Mouse (Mus musculus): ENCODE results near the gene Cblc. TPM values are rescaled to one million over a fixed set of nuclear protein-coding genes. Genes with fewer than 3 reads are reported as not detected.

Cblc gene
- polyA plus RNA-seq, 1 experiment from 2014 or later, result 8.3 TPM

GRCm38 (mm10) chr7:19746426-19747201, 50.0 kb downstream of the Cblc start:
- Histone ChIP-seq H3K27ac (peak overlapping the region; percentile 87), H3K9me3 (replicated peaks) (no peaks in the 10 kb centered on the region), H3K9ac (peak overlapping the region; percentile 77; the same call in 1 of the 2 replicates), H3K4me2 (peak overlapping the region; percentile 88), H3K27me3 (no peaks in the 10 kb centered on the region), H3K4me1 (peaks cover 78% of the 10 kb centered on the region), H3K4me3 (replicated peaks) (peak overlapping the region; percentile 74), H3K36me3 (peaks cover 27% of the 10 kb centered on the region)
- WGBS, result 22% methylated on average over 6 of the region's 6 CpGs
- ATAC-seq (replicated peaks; ENCODE audit: low FRiP score), result no peak

GRCm38 (mm10) chr7:19745971-19746370, 50.6 kb downstream of the Cblc start:
- WGBS, result 65% methylated on average over 8 of the region's 10 CpGs
- Histone ChIP-seq H3K27me3 (no peaks in the 10 kb centered on the region), H3K4me3 (replicated peaks) (no peak overlapping the region), H3K27ac (peak overlapping the region; percentile 83; the same call in 1 of the 2 replicates), H3K9me3 (replicated peaks) (no peaks in the 10 kb centered on the region), H3K4me1 (peaks cover 82% of the 10 kb centered on the region), H3K36me3 (peaks cover 33% of the 10 kb centered on the region), H3K4me2 (peak overlapping the region; percentile 88), H3K9ac (no peak overlapping the region)
- ATAC-seq (replicated peaks; ENCODE audit: low FRiP score), result no peak

GRCm38 (mm10) chr7:19744590-19745385, 51.8 kb downstream of the Cblc start:
- no peak overlapping the region for H3K9ac ChIP-seq
- WGBS, result 37% methylated on average over 14 of the region's 14 CpGs
- H3K27ac ChIP-seq, result peak overlapping the region; percentile 83
- H3K4me1 ChIP-seq, result peaks cover 80% of the 10 kb centered on the region
- no peaks in the 10 kb centered on the region for H3K27me3 ChIP-seq
- peaks cover 45% of the 10 kb centered on the region for H3K36me3 ChIP-seq
- ATAC-seq (replicated peaks; ENCODE audit: low FRiP score), result no peak
- no peaks in the 10 kb centered on the region for H3K9me3 ChIP-seq (replicated peaks)
- H3K4me2 ChIP-seq, result peak overlapping the region; percentile 88
- H3K4me3 ChIP-seq (replicated peaks), result 0 out of 2 replicates have a peak overlapping the region, but pooled peaks have one; percentile 7

GRCm38 (mm10) chr7:19743791-19744190, 52.8 kb downstream of the Cblc start:
- H3K4me1 ChIP-seq, result peaks cover 80% of the 10 kb centered on the region
- no peak overlapping the region for H3K27ac ChIP-seq
- no peak overlapping the region for H3K4me2 ChIP-seq
- no peak overlapping the region for H3K9ac ChIP-seq
- ATAC-seq (replicated peaks; ENCODE audit: low FRiP score), result no peak
- peaks cover 49% of the 10 kb centered on the region for H3K36me3 ChIP-seq
- no peaks in the 10 kb centered on the region for H3K27me3 ChIP-seq
- no peaks in the 10 kb centered on the region for H3K9me3 ChIP-seq (replicated peaks)
- no peak overlapping the region for H3K4me3 ChIP-seq (replicated peaks)
- WGBS, result 81% methylated on average over 6 of the region's 6 CpGs

GRCm38 (mm10) chr7:19742468-19742867, 54.1 kb downstream of the Cblc start:
- Histone ChIP-seq H3K27me3 (no peaks in the 10 kb centered on the region), H3K27ac (peak overlapping the region; percentile 80), H3K9ac (no peak overlapping the region), H3K4me1 (peaks cover 73% of the 10 kb centered on the region), H3K4me2 (no peak overlapping the region), H3K4me3 (replicated peaks) (no peak overlapping the region), H3K36me3 (peaks cover 58% of the 10 kb centered on the region), H3K9me3 (replicated peaks) (no peaks in the 10 kb centered on the region)
- ATAC-seq (replicated peaks; ENCODE audit: low FRiP score), result no peak
- WGBS, result 39% methylated on average over 5 of the region's 5 CpGs

GRCm38 (mm10) chr7:19741329-19742031, 55.1 kb downstream of the Cblc start:
- ATAC-seq (replicated peaks; ENCODE audit: low FRiP score), result peak; percentile 62
- H3K9ac ChIP-seq, result no peak overlapping the region
- no peaks in the 10 kb centered on the region for H3K9me3 ChIP-seq (replicated peaks)
- 0 out of 2 replicates have a peak overlapping the region, but pooled peaks have one; percentile 4 for H3K4me3 ChIP-seq (replicated peaks)
- H3K27me3 ChIP-seq, result no peaks in the 10 kb centered on the region
- H3K27ac ChIP-seq, result peak overlapping the region; percentile 80
- H3K4me2 ChIP-seq, result peak overlapping the region; percentile 16; the same call in 1 of the 2 replicates
- H3K36me3 ChIP-seq, result peaks cover 68% of the 10 kb centered on the region
- WGBS, result 14% methylated on average over 8 of the region's 8 CpGs
- peaks cover 69% of the 10 kb centered on the region for H3K4me1 ChIP-seq

GRCm38 (mm10) chr7:19740269-19740668, 56.3 kb downstream of the Cblc start:
- Histone ChIP-seq H3K9ac (no peak overlapping the region), H3K4me1 (peaks cover 61% of the 10 kb centered on the region), H3K27me3 (no peaks in the 10 kb centered on the region), H3K36me3 (peaks cover 78% of the 10 kb centered on the region), H3K27ac (0 out of 2 replicates have a peak overlapping the region, but pooled peaks have one; percentile 80), H3K4me3 (replicated peaks) (no peak overlapping the region), H3K4me2 (no peak overlapping the region), H3K9me3 (replicated peaks) (no peaks in the 10 kb centered on the region)
- no peak for ATAC-seq (replicated peaks; ENCODE audit: low FRiP score)
- 91% methylated on average over 11 of the region's 11 CpGs for WGBS

- 89% methylated on average over 3 of the region's 3 CpGs for WGBS
- Histone ChIP-seq H3K27ac (no peak overlapping the region), H3K4me3 (replicated peaks) (no peak overlapping the region), H3K9ac (no peak overlapping the region), H3K4me2 (no peak overlapping the region), H3K4me1 (peaks cover 46% of the 10 kb centered on the region), H3K27me3 (no peaks in the 10 kb centered on the region), H3K9me3 (replicated peaks) (no peaks in the 10 kb centered on the region), H3K36me3 (peaks cover 83% of the 10 kb centered on the region)
- no peak for ATAC-seq (replicated peaks; ENCODE audit: low FRiP score)
Observed at GRCm38 (mm10) chr7:19738771-19739170, 57.8 kb downstream of the Cblc start.

GRCm38 (mm10) chr7:19736389-19737057, 60.1 kb downstream of the Cblc start:
- H3K9ac ChIP-seq, result no peak overlapping the region
- peak overlapping the region; percentile 32; the same call in 1 of the 2 replicates for H3K27ac ChIP-seq
- 76% methylated on average over 16 of the region's 16 CpGs for WGBS

GRCm38 (mm10) chr7:19734178-19734666, 62.4 kb downstream of the Cblc start:
- Histone ChIP-seq H3K27ac (no peak overlapping the region), H3K27me3 (no peaks in the 10 kb centered on the region), H3K9me3 (replicated peaks) (no peaks in the 10 kb centered on the region), H3K4me2 (no peak overlapping the region), H3K9ac (no peak overlapping the region), H3K4me1 (peaks cover 16% of the 10 kb centered on the region), H3K36me3 (peaks cover 88% of the 10 kb centered on the region), H3K4me3 (replicated peaks) (no peak overlapping the region)
- ATAC-seq (replicated peaks; ENCODE audit: low FRiP score), result no peak
- 83% methylated on average over 10 of the region's 10 CpGs for WGBS

More at GRCm38 (mm10) chr7:19736389-19737057, 60.1 kb downstream of the Cblc start:
- peaks cover 26% of the 10 kb centered on the region for H3K4me1 ChIP-seq
- no peaks in the 10 kb centered on the region for H3K9me3 ChIP-seq (replicated peaks)
- H3K36me3 ChIP-seq, result peaks cover 86% of the 10 kb centered on the region
- H3K4me3 ChIP-seq (replicated peaks), result no peak overlapping the region
- H3K27me3 ChIP-seq, result no peaks in the 10 kb centered on the region
- H3K4me2 ChIP-seq, result no peak overlapping the region
- ATAC-seq (replicated peaks; ENCODE audit: low FRiP score), result no peak
